Mouse (Mus musculus) intestine, postnatal 0 days (tissue): Measurements from ENCODE around the gene E330009J07Rik. TPM values are rescaled to one million over a fixed set of nuclear protein-coding genes. Genes with fewer than 3 reads are reported as not detected.
A peak's percentile ranks its signal among the peaks of the same experiment; 100 is the strongest.

Experiments
- ATAC-seq: fragments of 200-750 bp; cut with Nextera tagmentation; 2 replicates; pipeline ENCODE4 v1.8.0; 2017; ENCODE audit warnings: mild to moderate bottlenecking, moderate TSS enrichment, moderate library complexity
- H3K27ac ChIP-seq: fragments of 300-500 bp; sonication (generic); 2 replicates; pipeline ENCODE4 v1.5.1; 2014; ENCODE audit warnings: mild to moderate bottlenecking, low read depth, low read length, moderate library complexity
- H3K27me3 ChIP-seq: fragments of 300-500 bp; sonication (generic); replicated peaks from 2 replicates; pipeline ENCODE4 v1.6.1; 2014; ENCODE audit warnings: low read length, mixed read lengths; ENCODE audit not compliant: control insufficient read depth, insufficient read depth
- H3K36me3 ChIP-seq: fragments of 300-500 bp; sonication (generic); 2 replicates; pipeline ENCODE4 v1.6.1; 2014; ENCODE audit warnings: mild to moderate bottlenecking, moderate library complexity; ENCODE audit not compliant: control insufficient read depth, insufficient read depth
- H3K4me1 ChIP-seq: fragments of 300-500 bp; sonication (generic); replicated peaks from 2 replicates; pipeline ENCODE4 v1.6.1; 2014; ENCODE audit warnings: antibody characterized with exemption, low read length, mixed read lengths; ENCODE audit not compliant: control insufficient read depth, insufficient read depth
- H3K4me2 ChIP-seq: fragments of 300-500 bp; sonication (generic); replicated peaks from 2 replicates; pipeline ENCODE4 v1.6.1; 2014; ENCODE audit warnings: low read depth, mild to moderate bottlenecking, moderate library complexity
- H3K4me3 ChIP-seq: fragments of 300-500 bp; sonication (generic); 2 replicates; pipeline ENCODE4 v1.5.1; 2014; ENCODE audit warnings: low read depth, low read length
- H3K9ac ChIP-seq: fragments of 300-500 bp; sonication (generic); 2 replicates; pipeline ENCODE4 v1.6.1; 2014; ENCODE audit warnings: mild to moderate bottlenecking, low read depth, low read length
- H3K9me3 ChIP-seq: fragments of 300-500 bp; sonication (generic); 2 replicates; pipeline ENCODE4 v1.6.1; 2016; ENCODE audit warnings: mixed run types; ENCODE audit not compliant: control insufficient read depth
- CTCF ChIP-seq: sonication (generic); IDR thresholded peaks from 2 replicates; pipeline ENCODE4 v1.5.1; 2016; ENCODE audit warnings: low read depth, mild to moderate bottlenecking, control low read depth, antibody characterized with exemption, moderate library complexity
- WGBS: fragments of 180-500 bp; shearing (Covaris S2); extraction: QIAGEN DNeasy Blood & Tissue Kit; methylation state at CpG from one replicate; pipeline ENCODE4 v1.1.7; 2014; 5-methylcytosine and 5-hydroxymethylcytosine counted together
- polyA plus RNA-seq: library from polyadenylated mRNA; unstranded; fragments of >200 nt; fragmentation: Nextera tagmentation; extraction: Ambion mirVana; gene quantifications from 2 replicates; pipeline ENCODE4 v1.2.1, GENCODE M21; 2015

Gene E330009J07Rik
- polyA plus RNA-seq = 4.4 TPM in 2 replicates

DNA sequence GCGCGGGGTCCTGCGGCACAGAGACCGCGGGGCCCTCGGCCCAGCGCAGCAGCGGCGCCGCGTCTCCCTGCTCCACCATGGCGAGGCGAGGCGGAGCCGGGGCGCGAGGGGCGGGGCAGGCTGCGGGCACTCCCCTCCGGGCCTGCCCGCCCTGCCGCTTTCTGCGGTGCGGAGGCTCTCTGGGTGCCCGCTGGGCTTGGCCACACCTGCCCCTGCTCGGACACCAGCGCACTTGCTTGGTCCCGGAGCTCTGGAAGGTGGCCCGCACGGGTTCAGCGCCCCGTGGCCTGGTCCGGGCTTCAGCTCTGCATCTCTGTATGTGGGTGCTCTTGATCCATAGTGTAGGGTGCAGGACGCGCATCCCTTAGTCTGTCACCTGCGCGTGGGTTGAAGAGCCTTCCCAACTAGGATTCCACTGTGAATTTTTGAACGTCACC is at the start of gene E330009J07Rik:
Gene E330009J07Rik, minus strand, starts transcription at position 89 of the 437 bp plus-strand sequence.
- Histone ChIP-seq H3K9me3 (no peaks in the 10 kb centered on the region), H3K4me1 (no peaks in the 10 kb centered on the region), H3K36me3 (no peaks in the 10 kb centered on the region), H3K27me3 (peaks cover 6% of the 10 kb centered on the region; the same call in 1 of the 2 replicates), H3K4me3 (peak within 1 kb of the TSS; percentile 86), H3K9ac (peak within 1 kb of the TSS; percentile 80), H3K4me2 (peak within 1 kb of the TSS; percentile 99), H3K27ac (no peak within 1 kb of the TSS; the same call in 1 of the 2 replicates)
- WGBS = under 1% methylated on average over 38 of the region's 38 CpGs
- ATAC-seq = peak; percentile 78
- TF ChIP-seq CTCF = no peak

DNA sequence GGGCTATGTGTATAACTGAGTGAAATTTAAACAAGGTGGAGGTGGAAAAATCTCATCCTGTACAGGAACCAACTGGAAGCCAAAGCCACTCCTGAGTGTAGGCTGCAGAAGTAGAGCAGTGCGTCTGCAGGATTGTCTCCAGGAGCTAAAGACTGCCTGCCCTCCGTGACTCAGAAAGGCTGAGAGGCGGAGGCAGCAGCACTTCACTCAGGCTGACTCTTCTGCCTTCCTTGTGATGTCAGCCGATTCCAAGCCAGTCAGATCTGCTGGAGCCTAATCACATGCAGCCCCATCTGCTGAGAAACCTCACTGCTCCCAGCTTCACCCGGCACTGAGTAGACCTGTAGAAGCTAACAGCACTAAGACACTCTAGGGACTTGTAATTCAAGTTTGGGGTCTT is 46.4 kb upstream of the E330009J07Rik start:
- 93% methylated on average over 5 of the region's 5 CpGs for WGBS
- no peaks in the 10 kb centered on the region for H3K4me1 ChIP-seq
- no peak for ATAC-seq
- TF ChIP-seq CTCF = no peak
- H3K27ac ChIP-seq = no peak overlapping the region
- no peak overlapping the region for H3K9ac ChIP-seq
- H3K36me3 ChIP-seq = peaks cover 49% of the 10 kb centered on the region
- H3K4me2 ChIP-seq = no peak overlapping the region
- H3K9me3 ChIP-seq = no peaks in the 10 kb centered on the region
- no peak overlapping the region for H3K4me3 ChIP-seq
- no peaks in the 10 kb centered on the region for H3K27me3 ChIP-seq

DNA sequence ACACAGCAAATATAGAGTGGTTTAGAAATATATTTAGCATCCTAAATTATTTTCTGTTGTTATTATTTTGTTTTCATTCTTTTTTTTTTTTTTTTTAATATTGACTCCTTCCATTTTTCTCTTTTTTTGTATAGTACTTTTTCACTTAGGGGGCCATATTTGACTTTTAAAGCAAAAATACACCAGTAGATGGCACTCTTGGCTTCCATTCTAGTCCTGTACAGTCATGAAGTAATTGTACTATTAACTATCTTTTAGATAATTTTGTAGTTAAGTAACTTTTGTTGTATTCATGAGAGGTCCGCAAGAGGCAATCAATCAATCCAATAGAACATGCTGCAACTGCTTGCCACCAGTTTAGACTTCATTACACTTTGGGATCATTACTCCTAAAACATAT is 43.8 kb upstream of the E330009J07Rik start:
- Histone ChIP-seq H3K9ac (no peak overlapping the region), H3K9me3 (no peaks in the 10 kb centered on the region), H3K36me3 (peaks cover 70% of the 10 kb centered on the region), H3K4me2 (no peak overlapping the region), H3K4me1 (no peaks in the 10 kb centered on the region), H3K27me3 (no peaks in the 10 kb centered on the region), H3K27ac (no peak overlapping the region), H3K4me3 (no peak overlapping the region)
- TF ChIP-seq CTCF = peak; percentile 56
- no peak for ATAC-seq
- WGBS = 38% methylated on average over 1 of the region's 1 CpGs

DNA sequence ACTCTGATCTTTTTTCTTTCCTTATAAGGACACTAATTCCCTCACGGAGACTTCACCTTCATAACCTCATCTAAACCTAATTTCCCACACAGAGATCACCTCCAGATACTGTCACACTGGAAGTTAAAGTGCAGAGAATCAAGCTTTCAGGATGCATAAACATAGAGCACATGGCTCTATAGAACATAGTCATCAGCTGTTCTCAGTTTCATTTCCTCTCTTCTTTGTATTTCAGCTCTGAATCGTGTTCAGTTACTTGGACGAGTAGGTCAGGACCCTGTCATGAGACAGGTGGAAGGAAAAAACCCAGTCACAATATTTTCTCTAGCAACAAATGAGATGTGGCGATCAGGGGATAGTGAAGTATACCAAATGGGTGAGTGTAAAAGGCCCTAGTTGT is 40.2 kb upstream of the E330009J07Rik start:
- no peaks in the 10 kb centered on the region for H3K9me3 ChIP-seq
- H3K27ac ChIP-seq = no peak overlapping the region
- H3K9ac ChIP-seq = no peak overlapping the region
- peaks cover 54% of the 10 kb centered on the region for H3K36me3 ChIP-seq
- H3K4me2 ChIP-seq = no peak overlapping the region
- WGBS = 86% methylated on average over 4 of the region's 4 CpGs
- ATAC-seq = no peak
- no peaks in the 10 kb centered on the region; the same call in 1 of the 2 replicates for H3K4me1 ChIP-seq
- H3K27me3 ChIP-seq = no peaks in the 10 kb centered on the region
- no peak for TF ChIP-seq CTCF
- H3K4me3 ChIP-seq = no peak overlapping the region

DNA sequence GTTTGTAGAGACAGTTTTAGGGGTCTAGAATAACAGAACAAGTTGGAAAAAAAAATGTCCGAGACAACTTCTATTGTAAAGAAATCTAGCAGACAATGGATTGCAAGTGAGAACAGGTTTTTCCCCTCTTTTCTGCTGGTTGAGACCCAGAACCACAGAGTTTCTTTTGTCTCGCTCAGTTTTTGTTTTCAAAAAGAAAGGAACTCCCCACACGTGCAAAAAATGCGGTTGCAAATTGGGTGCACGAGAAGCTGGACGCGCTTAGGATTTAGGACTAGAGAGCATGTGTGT is 35.7 kb upstream of the E330009J07Rik start:
- peak overlapping the region; percentile 77 for H3K4me2 ChIP-seq
- H3K27me3 ChIP-seq = no peaks in the 10 kb centered on the region
- WGBS = under 1% methylated on average over 7 of the region's 7 CpGs
- TF ChIP-seq CTCF = no peak
- no peak for ATAC-seq
- peak overlapping the region; percentile 90 for H3K27ac ChIP-seq
- H3K9me3 ChIP-seq = no peaks in the 10 kb centered on the region
- no peaks in the 10 kb centered on the region; the same call in 1 of the 2 replicates for H3K4me1 ChIP-seq
- peaks cover 31% of the 10 kb centered on the region for H3K36me3 ChIP-seq
- peak overlapping the region; percentile 81 for H3K9ac ChIP-seq
- H3K4me3 ChIP-seq = peak overlapping the region; percentile 74

DNA sequence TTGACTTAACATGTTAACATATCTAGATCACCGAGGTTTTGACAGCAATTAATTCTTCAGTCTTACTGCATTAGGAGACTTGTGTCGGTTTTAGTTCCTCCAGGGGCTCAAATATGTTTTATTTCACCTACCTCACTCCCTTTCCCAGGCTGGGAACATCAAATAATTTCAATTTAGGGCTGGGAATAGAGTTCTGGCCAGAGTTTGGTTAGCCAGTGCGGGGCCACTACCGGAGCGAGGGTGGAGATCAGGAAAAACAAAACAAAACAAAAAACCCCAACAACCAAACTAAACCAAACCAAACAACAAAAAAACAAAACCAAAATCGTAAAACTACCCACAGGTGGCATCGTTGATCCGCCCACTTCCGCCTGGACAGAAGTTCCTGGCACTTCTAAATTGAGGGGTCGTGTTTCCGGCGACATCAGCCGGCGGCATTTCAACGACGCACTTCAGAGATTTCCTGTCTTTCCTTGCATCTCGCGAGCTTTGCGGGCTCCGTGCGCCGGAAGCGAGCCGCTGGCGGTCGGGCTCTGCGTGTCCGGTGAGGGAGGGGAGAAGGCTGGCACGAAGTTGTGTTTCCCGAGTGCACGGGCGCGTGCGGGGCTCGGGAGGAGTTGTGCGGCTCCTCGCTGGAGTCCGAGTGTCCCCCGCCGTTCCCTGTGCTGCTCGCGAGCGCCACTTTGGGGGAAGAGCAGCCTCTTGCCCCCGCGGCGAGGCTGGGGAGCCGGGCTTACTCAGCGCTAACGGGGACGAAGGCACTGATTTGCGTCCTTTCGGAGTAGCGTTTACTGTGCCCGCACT is 35.2 kb upstream of the E330009J07Rik start, which contains the start of gene Ssbp1:
Gene Ssbp1, plus strand, starts transcription at position 437 of the 804 bp plus-strand sequence.
- Histone ChIP-seq H3K4me2 (peak within 1 kb of the TSS; percentile 77), H3K36me3 (peaks cover 27% of the 10 kb centered on the region), H3K9me3 (no peaks in the 10 kb centered on the region), H3K9ac (peak within 1 kb of the TSS; percentile 81), H3K27me3 (no peaks in the 10 kb centered on the region), H3K27ac (peak within 1 kb of the TSS; percentile 90), H3K4me1 (no peaks in the 10 kb centered on the region; the same call in 1 of the 2 replicates), H3K4me3 (peak within 1 kb of the TSS; percentile 74)
- WGBS = under 1% methylated on average over 54 of the region's 54 CpGs
- peak; percentile 97 for ATAC-seq
- peak; percentile 49 for TF ChIP-seq CTCF
